Mouse (Mus musculus): ENCODE data around the gene Mical3.

GRCm38 (mm10) chr6:121099228-121099608, 31.6 kb downstream of the Mical3 start:
- TF ChIP-seq CTCF (IDR thresholded peaks at IDR 0.05; ENCODE audit: extremely low read depth, insufficient read depth, low read length), result no peak
- TF ChIP-seq POLR2A (IDR thresholded peaks at IDR 0.05; ENCODE audit: extremely low read depth, insufficient read depth, low read length), result no peak

Measured in cortical plate, adult 2 months (tissue).